Mouse (Mus musculus) liver, postnatal 0 days (tissue): ENCODE results near the gene Cebpa. TPM values are rescaled to one million over a fixed set of nuclear protein-coding genes. Genes with fewer than 3 reads are reported as not detected.
A peak's percentile ranks its signal among the peaks of the same experiment; 100 is the strongest.

Source experiments
- ATAC-seq: fragments of 200-750 bp; cut with Nextera tagmentation; 2 replicates; pipeline ENCODE4 v1.8.0; 2017; ENCODE audit warnings: mild to moderate bottlenecking, moderate library complexity
- DNase-seq: peaks from one replicate; pipeline ENCODE4 v3.0.0-alpha.2; 2016
- H3K27ac ChIP-seq: fragments of 300-500 bp; sonication (generic); 2 replicates; pipeline ENCODE4 v1.5.1; 2014; ENCODE audit warnings: antibody characterized with exemption, moderate library complexity, mild to moderate bottlenecking, low read depth
- H3K27me3 ChIP-seq: fragments of 300-500 bp; sonication (generic); 2 replicates; pipeline ENCODE4 v1.6.1; 2014; ENCODE audit warnings: low read length, control low read depth, mixed read lengths; ENCODE audit not compliant: insufficient read depth
- H3K36me3 ChIP-seq: fragments of 300-500 bp; sonication (generic); replicated peaks from 2 replicates; pipeline ENCODE4 v1.6.1; 2014; ENCODE audit warnings: mild to moderate bottlenecking, control low read depth, low read length, moderate library complexity, mixed read lengths; ENCODE audit not compliant: insufficient read depth
- H3K4me1 ChIP-seq: fragments of 300-500 bp; sonication (generic); 2 replicates; pipeline ENCODE4 v1.6.1; 2014; ENCODE audit warnings: antibody characterized with exemption, mild to moderate bottlenecking, control low read depth; ENCODE audit not compliant: insufficient read depth
- H3K4me2 ChIP-seq: fragments of 300-500 bp; sonication (generic); 2 replicates; pipeline ENCODE4 v1.6.1; 2014; ENCODE audit warnings: low read depth, mild to moderate bottlenecking, low read length, moderate library complexity, mixed read lengths
- H3K4me3 ChIP-seq: fragments of 300-500 bp; sonication (generic); 2 replicates; pipeline ENCODE4 v1.5.1; 2014; ENCODE audit warnings: low read depth, low read length
- H3K9ac ChIP-seq: fragments of 300-500 bp; sonication (generic); replicated peaks from 2 replicates; pipeline ENCODE4 v1.6.1; 2014; ENCODE audit warnings: mild to moderate bottlenecking, moderate library complexity
- H3K9me3 ChIP-seq: fragments of 300-500 bp; sonication (generic); 2 replicates; pipeline ENCODE4 v1.6.1; 2016; ENCODE audit warnings: mild to moderate bottlenecking, control low read depth, low read length, mixed read lengths
- CTCF ChIP-seq: sonication (generic); IDR thresholded peaks from 2 replicates; pipeline ENCODE4 v1.5.1; 2016; ENCODE audit warnings: antibody characterized with exemption, low read depth
- EP300 ChIP-seq: IDR thresholded peaks from 2 replicates; pipeline ENCODE4 v1.6.1; 2016; ENCODE audit warnings: antibody characterized with exemption, low read depth, mild to moderate bottlenecking
- WGBS: fragments of 180-500 bp; shearing (Covaris S2); extraction: QIAGEN DNeasy Blood & Tissue Kit; methylation state at CpG from one replicate; pipeline ENCODE4 v1.1.7; 2014; ENCODE audit not compliant: insufficient replicate concordance; 5-methylcytosine and 5-hydroxymethylcytosine counted together
- polyA plus RNA-seq: library from polyadenylated mRNA; unstranded; fragments of >200 nt; fragmentation: Nextera tagmentation; extraction: Ambion mirVana; gene quantifications from 2 replicates; pipeline ENCODE4 v1.2.1, GENCODE M21; 2015

The Cebpa gene
- polyA plus RNA-seq, 1 experiment from 2014 or later, result 20.2 TPM

DNA sequence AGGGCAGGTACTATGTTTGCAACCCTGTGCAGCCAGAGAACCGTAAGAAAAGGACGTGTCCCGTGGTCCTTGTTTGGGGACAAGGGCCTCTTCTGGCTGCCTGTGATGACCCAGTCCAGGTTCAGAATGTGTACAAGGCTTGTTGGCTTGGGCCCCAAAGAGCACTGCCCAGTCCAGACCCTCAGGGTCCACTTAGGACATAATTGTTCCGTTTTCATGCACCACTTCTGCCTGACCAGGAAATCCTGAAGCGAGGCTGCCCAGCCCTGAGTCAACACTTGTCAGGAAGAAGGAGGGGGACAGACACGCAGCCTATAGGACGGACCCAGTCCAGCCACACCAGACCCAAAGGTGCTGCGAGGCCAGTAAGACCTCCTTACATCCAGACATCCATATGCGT is 26.0 kb downstream of the Cebpa start:
- no peak overlapping the region for H3K9ac ChIP-seq
- H3K9me3 ChIP-seq, result no peaks in the 10 kb centered on the region
- H3K27ac ChIP-seq, result peak overlapping the region; percentile 67
- peaks cover 54% of the 10 kb centered on the region for H3K4me1 ChIP-seq
- no peak overlapping the region for H3K4me3 ChIP-seq
- H3K4me2 ChIP-seq, result no peak overlapping the region
- H3K27me3 ChIP-seq, result no peaks in the 10 kb centered on the region
- ATAC-seq (no peak), DNase-seq (no peak)
- TF ChIP-seq EP300, result no peak
- TF ChIP-seq CTCF, result no peak
- H3K36me3 ChIP-seq, result no peaks in the 10 kb centered on the region
- WGBS, result 39% methylated on average over 9 of the region's 9 CpGs

DNA sequence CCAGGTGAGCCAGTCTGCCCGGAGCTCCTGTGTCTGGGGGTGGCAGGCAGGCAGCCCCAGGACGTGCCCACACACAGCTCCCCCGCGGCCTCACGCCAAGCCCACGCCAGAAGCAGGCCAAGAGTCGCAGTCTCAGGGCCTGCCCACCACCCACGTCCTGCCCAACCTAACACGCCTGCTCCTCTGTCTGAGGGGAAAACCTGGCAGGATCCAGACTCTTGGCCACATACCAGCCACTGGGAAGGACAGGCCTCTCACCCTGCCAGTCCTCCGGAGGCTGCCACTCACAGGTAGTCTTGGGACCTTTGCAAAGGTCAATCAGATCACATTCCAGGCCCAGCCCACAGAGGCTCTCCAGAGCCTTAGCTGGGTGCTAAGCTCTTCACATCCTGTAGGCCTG is 27.2 kb downstream of the Cebpa start:
- TF ChIP-seq EP300 (no peak), CTCF (no peak)
- WGBS, result 63% methylated on average over 10 of the region's 10 CpGs
- Histone ChIP-seq H3K4me1 (peaks cover 59% of the 10 kb centered on the region), H3K27me3 (no peaks in the 10 kb centered on the region), H3K4me2 (no peak overlapping the region), H3K9me3 (no peaks in the 10 kb centered on the region), H3K27ac (peak overlapping the region; percentile 57), H3K36me3 (no peaks in the 10 kb centered on the region), H3K4me3 (no peak overlapping the region), H3K9ac (peak overlapping the region; percentile 16; the same call in 1 of the 2 replicates)
- DNase-seq (no peak), ATAC-seq (no peak)

DNA sequence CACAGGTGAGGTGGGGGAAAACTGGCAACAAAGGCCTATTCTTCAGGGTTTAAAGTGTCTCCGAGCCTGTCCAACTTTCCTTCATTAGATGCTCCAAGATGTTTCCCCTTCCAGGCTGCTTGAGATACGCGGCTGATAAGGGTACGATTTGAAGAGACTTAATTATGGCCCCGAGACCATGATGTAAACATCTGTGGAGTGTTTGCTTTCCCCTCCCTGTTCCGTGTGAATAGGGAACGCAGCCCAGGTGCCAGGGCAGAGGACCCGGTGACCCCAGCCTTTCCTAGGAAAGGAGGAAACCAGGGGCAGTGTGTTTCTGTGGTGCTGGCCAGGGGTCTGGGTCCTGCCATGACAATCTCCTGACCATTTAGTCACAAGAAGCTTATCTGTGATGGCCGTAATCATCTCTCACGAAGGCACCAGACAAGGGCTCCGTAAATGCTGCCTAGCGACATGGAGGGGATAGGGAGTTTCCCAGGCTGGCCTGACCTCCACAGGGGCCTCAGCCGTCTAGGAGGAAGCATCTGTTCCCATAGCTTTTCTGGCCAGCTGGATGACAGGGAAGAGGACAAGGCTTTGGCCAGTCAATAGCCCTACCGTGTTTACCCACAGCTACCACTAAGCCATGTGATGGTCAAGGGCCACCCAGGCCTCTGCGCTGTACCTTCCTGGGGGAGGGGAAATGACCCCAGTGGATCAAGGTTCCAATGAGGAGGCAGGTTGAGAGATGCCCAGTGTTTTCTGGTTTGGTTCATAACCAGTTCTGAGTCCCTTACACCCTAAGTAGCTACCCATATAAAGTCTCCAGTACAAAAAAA is 30.7 kb downstream of the Cebpa start:
- ATAC-seq, result peak; percentile 92
- Histone ChIP-seq H3K4me3 (no peak overlapping the region), H3K36me3 (no peaks in the 10 kb centered on the region), H3K9me3 (no peaks in the 10 kb centered on the region), H3K27me3 (no peaks in the 10 kb centered on the region), H3K4me1 (peaks cover 48% of the 10 kb centered on the region), H3K9ac (no peak overlapping the region), H3K27ac (peak overlapping the region; percentile 88), H3K4me2 (no peak overlapping the region)
- 45% methylated on average over 15 of the region's 15 CpGs for WGBS
- peak; percentile 61 for DNase-seq
- TF ChIP-seq CTCF (no peak), EP300 (peak; percentile 41; the same call in 1 of the 2 replicates)

GRCm38 (mm10) chr7:35150860-35151259 is 31.8 kb downstream of the Cebpa start:
- Histone ChIP-seq H3K4me2 (no peak overlapping the region), H3K36me3 (no peaks in the 10 kb centered on the region), H3K9me3 (no peaks in the 10 kb centered on the region), H3K27ac (peak overlapping the region; percentile 88; the same call in 1 of the 2 replicates), H3K4me1 (peaks cover 39% of the 10 kb centered on the region), H3K4me3 (no peak overlapping the region), H3K9ac (no peak overlapping the region), H3K27me3 (no peaks in the 10 kb centered on the region)
- ATAC-seq, result no peak
- TF ChIP-seq EP300, result no peak
- TF ChIP-seq CTCF, result no peak
- 42% methylated on average over 5 of the region's 5 CpGs for WGBS
- no peak for DNase-seq

DNA sequence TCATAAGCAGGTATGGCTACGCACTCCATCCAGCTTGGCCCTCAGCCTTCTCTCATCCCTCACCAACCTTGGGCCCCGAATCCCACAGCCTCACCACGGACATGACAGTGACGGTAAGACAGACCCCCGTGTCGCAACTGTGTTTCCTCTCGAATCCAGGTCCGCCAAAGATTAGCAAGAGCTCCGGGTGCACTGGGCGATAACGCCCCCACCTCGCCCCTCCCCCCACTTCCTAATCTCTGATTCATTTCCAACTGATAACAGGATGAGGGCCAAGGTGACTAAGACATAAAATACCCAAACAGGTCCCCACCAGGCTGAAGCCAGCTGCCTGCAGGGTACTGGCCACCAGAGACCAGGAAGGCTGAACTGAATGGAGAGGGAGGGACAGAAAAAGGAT is 35.4 kb downstream of the Cebpa start:
- Histone ChIP-seq H3K36me3 (no peaks in the 10 kb centered on the region), H3K27ac (no peak overlapping the region), H3K9ac (no peak overlapping the region), H3K4me2 (no peak overlapping the region), H3K27me3 (no peaks in the 10 kb centered on the region), H3K4me1 (peaks cover 25% of the 10 kb centered on the region), H3K9me3 (no peaks in the 10 kb centered on the region), H3K4me3 (no peak overlapping the region)
- DNase-seq, result no peak
- WGBS, result 27% methylated on average over 12 of the region's 12 CpGs
- TF ChIP-seq CTCF (no peak), EP300 (no peak)
- no peak for ATAC-seq

GRCm38 (mm10) chr7:35156561-35157477 is 37.7 kb downstream of the Cebpa start:
- ATAC-seq, result peak; percentile 33; the same call in 1 of the 2 replicates
- Histone ChIP-seq H3K4me1 (peaks cover 6% of the 10 kb centered on the region; the same call in 1 of the 2 replicates), H3K27ac (no peak overlapping the region), H3K36me3 (no peaks in the 10 kb centered on the region), H3K4me3 (no peak overlapping the region), H3K4me2 (0 out of 2 replicates have a peak overlapping the region, but pooled peaks have one; percentile 2), H3K9ac (no peak overlapping the region), H3K27me3 (no peaks in the 10 kb centered on the region), H3K9me3 (no peaks in the 10 kb centered on the region)
- TF ChIP-seq CTCF (no peak), EP300 (no peak)
- 32% methylated on average over 16 of the region's 16 CpGs for WGBS
- DNase-seq, result no peak
